Mouse (Mus musculus) kidney, embryonic 14.5 days (tissue): ENCODE results near the gene Grb2. TPM values are rescaled to one million over a fixed set of nuclear protein-coding genes. Genes with fewer than 3 reads are reported as not detected.

Experiments
- ATAC-seq: fragments of 200-750 bp; cut with Nextera tagmentation; 2 replicates; pipeline ENCODE4 v1.8.0; 2017; ENCODE audit warnings: moderate number of reproducible peaks, mild to moderate bottlenecking, moderate TSS enrichment, moderate library complexity; ENCODE audit not compliant: low FRiP score, low TSS enrichment
- H3K27ac ChIP-seq: fragments of 300-500 bp; sonication (generic); 2 replicates; pipeline ENCODE4 v1.5.1; 2014; ENCODE audit warnings: low read depth, mild to moderate bottlenecking, low read length, moderate library complexity, mixed read lengths
- H3K27me3 ChIP-seq: fragments of 300-500 bp; sonication (generic); 2 replicates; pipeline ENCODE4 v1.6.1; 2014; ENCODE audit warnings: mild to moderate bottlenecking, low read length; ENCODE audit not compliant: control insufficient read depth, insufficient read depth
- H3K36me3 ChIP-seq: fragments of 300-500 bp; sonication (generic); 2 replicates; pipeline ENCODE4 v1.6.1; 2014; ENCODE audit warnings: low read length, mixed read lengths; ENCODE audit not compliant: control insufficient read depth, insufficient read depth
- H3K4me1 ChIP-seq: fragments of 300-500 bp; sonication (generic); 2 replicates; pipeline ENCODE4 v1.6.1; 2014; ENCODE audit warnings: low read length, mixed read lengths; ENCODE audit not compliant: control insufficient read depth, insufficient read depth
- H3K4me2 ChIP-seq: fragments of 300-500 bp; sonication (generic); replicated peaks from 2 replicates; pipeline ENCODE4 v1.6.1; 2014; ENCODE audit warnings: low read depth, mild to moderate bottlenecking, low read length
- H3K4me3 ChIP-seq: fragments of 300-500 bp; sonication (generic); 2 replicates; pipeline ENCODE4 v1.5.1; 2014; ENCODE audit warnings: mild to moderate bottlenecking, low read length
- H3K9ac ChIP-seq: fragments of 300-500 bp; sonication (generic); 2 replicates; pipeline ENCODE4 v1.6.1; 2014; ENCODE audit warnings: low read depth, mild to moderate bottlenecking, low read length, moderate library complexity
- H3K9me3 ChIP-seq: fragments of 300-500 bp; sonication (generic); 2 replicates; pipeline ENCODE4 v1.6.1; 2016; ENCODE audit warnings: low read length; ENCODE audit not compliant: control insufficient read depth
- WGBS: fragments of 180-500 bp; shearing (Covaris S2); extraction: QIAGEN DNeasy Blood & Tissue Kit; methylation state at CpG from one replicate; pipeline ENCODE4 v1.1.7; 2014; 5-methylcytosine and 5-hydroxymethylcytosine counted together
- polyA plus RNA-seq: library from polyadenylated mRNA; unstranded; fragments of >200 nt; fragmentation: Nextera tagmentation; extraction: Ambion mirVana; gene quantifications from 2 replicates; pipeline ENCODE4 v1.2.1, GENCODE M21; 2014

Grb2 gene
- polyA plus RNA-seq, 1 experiment from 2014 or later, result 47.7 TPM

DNA sequence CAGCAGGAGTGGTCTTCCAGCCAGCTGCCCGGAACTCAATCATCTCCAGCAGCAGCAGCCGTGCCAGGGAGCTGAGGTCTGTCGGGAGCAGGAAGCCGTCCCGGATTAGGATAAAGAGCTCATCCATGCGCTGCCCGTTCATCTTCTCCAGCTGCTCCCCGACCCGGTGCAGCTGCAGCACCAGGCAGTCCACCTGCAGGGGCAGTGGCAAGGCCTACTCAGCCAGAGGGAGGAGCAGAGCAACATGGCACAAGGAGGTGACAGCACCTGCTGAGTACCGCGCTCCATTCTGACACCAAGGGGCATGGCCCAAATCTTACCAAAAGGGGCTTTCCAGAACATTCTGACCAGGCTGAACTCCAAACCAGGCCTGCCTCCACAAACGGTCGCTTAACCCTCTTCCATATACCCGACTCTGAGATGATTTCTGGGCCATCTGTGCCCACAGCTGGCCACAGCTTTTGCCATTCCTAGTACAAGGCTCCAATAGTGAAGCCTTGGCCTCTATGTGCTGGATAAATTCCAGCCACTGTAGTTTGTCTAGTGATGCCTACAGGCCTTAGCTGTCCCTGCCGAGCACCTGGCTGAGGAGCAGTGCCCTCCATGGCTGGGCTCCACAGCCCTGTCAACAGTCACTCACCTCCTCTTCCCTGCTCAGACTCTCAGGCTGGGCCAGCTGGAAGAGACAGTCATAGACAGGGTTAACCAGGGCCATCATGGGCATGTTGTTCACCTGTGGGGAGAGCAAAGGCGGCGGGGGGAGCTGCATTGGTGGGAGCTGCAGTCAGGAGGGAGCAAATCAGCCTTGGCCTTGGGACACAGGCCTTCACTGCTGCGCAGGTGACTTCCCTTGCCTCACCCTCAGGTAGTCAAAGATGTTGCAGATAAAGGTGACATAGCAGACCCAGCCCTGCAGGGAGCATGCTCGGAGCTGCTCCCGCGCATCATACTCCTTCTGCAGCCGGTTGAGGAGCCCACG, 99.7 kb downstream of the Grb2 start:
- peaks cover 46% of the 10 kb centered on the region for H3K36me3 ChIP-seq
- H3K9me3 ChIP-seq, result no peaks in the 10 kb centered on the region
- ATAC-seq, result no peak
- no peaks in the 10 kb centered on the region for H3K27me3 ChIP-seq
- H3K27ac ChIP-seq, result no peak overlapping the region
- WGBS, result 86% methylated on average over 23 of the region's 23 CpGs
- no peak overlapping the region for H3K9ac ChIP-seq
- H3K4me1 ChIP-seq, result peaks cover 22% of the 10 kb centered on the region
- no peak overlapping the region for H3K4me3 ChIP-seq
- H3K4me2 ChIP-seq, result no peak overlapping the region

DNA sequence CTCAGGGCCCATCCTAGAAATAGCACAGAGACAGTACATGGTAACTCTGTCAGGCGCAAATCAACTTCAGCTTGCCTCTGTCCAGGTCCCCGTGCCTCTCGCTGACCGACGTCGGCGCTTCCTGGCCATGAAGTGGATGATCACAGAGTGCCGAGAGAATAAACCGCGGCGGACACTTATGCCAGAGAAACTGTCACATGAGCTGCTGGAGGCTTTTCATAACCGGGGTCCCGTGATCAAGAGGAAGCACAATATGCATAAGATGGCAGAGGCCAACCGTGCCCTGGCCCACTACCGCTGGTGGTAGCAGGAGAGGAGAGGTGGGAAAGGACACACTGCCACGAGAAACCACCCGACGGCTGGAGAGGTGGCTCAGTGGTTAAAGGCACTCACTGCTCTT, 101.7 kb downstream of the Grb2 start:
- Histone ChIP-seq H3K4me3 (no peak overlapping the region), H3K4me2 (no peak overlapping the region), H3K9me3 (no peaks in the 10 kb centered on the region), H3K9ac (no peak overlapping the region), H3K27ac (no peak overlapping the region), H3K36me3 (peaks cover 46% of the 10 kb centered on the region), H3K4me1 (peaks cover 25% of the 10 kb centered on the region), H3K27me3 (no peaks in the 10 kb centered on the region)
- WGBS, result 96% methylated on average over 18 of the region's 18 CpGs
- ATAC-seq, result no peak

DNA sequence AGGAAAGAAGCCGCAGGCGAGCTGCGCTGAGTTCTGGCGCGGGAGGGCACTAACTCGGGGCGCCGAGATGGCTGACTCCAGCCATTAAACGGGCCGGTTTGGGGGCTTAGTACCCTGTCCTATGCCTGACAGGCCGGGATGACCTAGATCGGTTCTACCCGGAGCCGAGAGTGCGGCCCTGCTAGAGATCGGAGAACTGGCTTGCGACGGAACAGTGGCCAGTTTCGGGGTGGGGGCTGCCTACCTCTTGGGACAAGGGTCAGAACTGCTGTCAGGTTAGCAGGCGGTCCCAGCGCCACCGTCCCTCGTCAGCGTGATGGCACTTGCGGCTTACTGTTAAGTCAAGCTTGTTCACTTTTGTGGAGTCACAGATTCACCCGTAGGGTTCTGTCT, 104.1 kb downstream of the Grb2 start:
- H3K36me3 ChIP-seq, result peaks cover 39% of the 10 kb centered on the region

DNA sequence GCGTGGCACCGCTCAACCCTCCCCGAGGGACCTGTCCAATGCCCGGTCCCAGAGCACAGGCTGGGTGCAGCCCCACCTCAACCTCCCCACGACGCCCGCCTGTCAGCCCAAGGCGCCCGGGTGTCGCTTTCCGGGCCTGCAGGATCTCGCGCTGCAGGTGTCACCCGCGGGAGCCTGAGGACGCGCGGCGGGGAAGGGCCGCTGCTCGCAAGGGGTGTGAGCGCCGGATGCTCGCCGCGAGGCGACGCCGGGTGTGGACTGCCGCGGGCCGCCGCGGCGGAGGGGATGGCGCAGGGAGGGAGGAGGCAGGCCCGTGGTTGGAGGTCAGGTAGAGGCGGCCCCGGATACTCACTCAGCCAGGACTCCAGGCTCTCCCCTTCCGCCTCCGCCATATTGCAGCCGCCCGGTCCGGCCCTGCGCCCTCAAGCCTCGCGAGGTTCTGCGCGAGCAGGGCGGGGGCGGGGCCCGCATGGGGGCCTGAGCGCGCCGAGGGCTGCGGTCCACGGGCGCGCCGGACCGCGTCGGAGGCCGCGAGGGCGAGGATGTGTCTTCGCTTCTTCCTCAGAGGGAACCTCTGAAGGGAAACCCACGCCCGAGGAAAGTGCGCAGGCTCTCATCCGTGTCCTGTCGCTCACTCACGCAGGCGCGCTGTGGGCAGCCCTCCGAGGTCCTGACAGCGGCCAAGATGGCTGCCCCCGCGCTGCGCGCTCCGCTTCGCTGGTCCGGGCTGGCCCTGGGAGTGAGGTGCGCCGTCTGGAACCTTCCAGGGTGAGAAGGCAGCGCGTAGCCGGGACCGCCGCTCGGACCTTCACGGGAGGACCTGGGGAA, 104.7 kb downstream of the Grb2 start, which contains the start of the genes Mrps7 and Gga3:
Mrps7 (plus strand) TSS at position 450 of the 828 bp plus-strand sequence.
Gga3 (minus strand) TSS at position 576 of the 828 bp plus-strand sequence.
- Histone ChIP-seq H3K36me3 (peaks cover 36% of the 10 kb centered on the region), H3K9me3 (no peaks in the 10 kb centered on the region), H3K27me3 (no peaks in the 10 kb centered on the region), H3K27ac (peak within 1 kb of the TSS; percentile 91), H3K4me3 (peak within 1 kb of the TSS; percentile 92), H3K4me2 (peak within 1 kb of the TSS; percentile 92), H3K4me1 (peaks cover 19% of the 10 kb centered on the region), H3K9ac (peak within 1 kb of the TSS; percentile 98)
- WGBS, result under 1% methylated on average over 87 of the region's 93 CpGs
- peak; percentile 96 for ATAC-seq

More for the DNA sequence above, 104.1 kb downstream of the Grb2 start:
- peaks cover 19% of the 10 kb centered on the region for H3K4me1 ChIP-seq
- peak; percentile 21 for ATAC-seq
- no peaks in the 10 kb centered on the region for H3K27me3 ChIP-seq
- H3K4me3 ChIP-seq, result peak overlapping the region; percentile 92
- H3K9ac ChIP-seq, result peak overlapping the region; percentile 98
- H3K4me2 ChIP-seq, result peak overlapping the region; percentile 92
- no peaks in the 10 kb centered on the region for H3K9me3 ChIP-seq
- peak overlapping the region; percentile 91 for H3K27ac ChIP-seq
- WGBS, result under 1% methylated on average over 26 of the region's 26 CpGs

DNA sequence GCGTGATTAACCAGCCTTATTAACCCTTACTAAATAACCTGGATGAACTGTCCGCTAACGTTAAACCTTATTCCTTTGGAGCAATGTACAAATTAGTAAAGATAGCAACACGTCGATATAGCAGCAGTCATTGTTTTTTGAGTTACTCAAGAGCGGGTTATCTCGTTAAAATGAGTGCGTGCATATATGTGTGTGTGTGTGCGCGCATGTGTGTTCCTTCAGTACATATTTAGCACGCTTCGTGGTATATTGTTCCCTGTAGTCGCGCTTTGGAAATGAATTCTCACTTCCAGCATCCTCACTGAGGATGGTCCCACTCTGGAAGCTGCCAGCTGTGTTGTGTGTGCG, 105.3 kb downstream of the Grb2 start:
- H3K9me3 ChIP-seq, result no peaks in the 10 kb centered on the region
- no peak for ATAC-seq
- peak overlapping the region; percentile 92 for H3K4me2 ChIP-seq
- 3% methylated on average over 15 of the region's 15 CpGs for WGBS
- peak overlapping the region; percentile 91; the same call in 1 of the 2 replicates for H3K27ac ChIP-seq
- peaks cover 30% of the 10 kb centered on the region for H3K36me3 ChIP-seq
- peak overlapping the region; percentile 98 for H3K9ac ChIP-seq
- no peaks in the 10 kb centered on the region for H3K27me3 ChIP-seq
- H3K4me1 ChIP-seq, result peaks cover 19% of the 10 kb centered on the region
- H3K4me3 ChIP-seq, result peak overlapping the region; percentile 92

DNA sequence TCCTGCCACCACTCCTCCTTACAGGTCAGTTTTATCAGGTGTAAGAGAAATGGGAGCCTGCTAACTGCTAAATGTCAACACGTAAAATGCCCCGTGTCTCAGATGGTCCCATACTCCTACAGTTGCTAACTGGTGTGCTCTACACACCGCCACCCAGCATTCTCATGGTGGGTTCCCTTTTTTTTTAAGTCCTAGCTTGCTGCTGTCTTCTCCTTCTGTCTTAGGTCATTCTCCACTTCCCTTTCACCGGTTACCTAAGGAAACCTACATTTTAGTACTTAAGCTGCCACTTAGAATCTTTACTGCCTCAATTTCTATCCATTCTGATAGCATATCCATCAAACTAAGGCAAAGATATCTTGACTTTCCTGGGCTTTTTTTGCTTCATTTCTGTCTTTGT, 107.2 kb downstream of the Grb2 start:
- no peak overlapping the region for H3K9ac ChIP-seq
- 67% methylated on average over 4 of the region's 4 CpGs for WGBS
- no peak for ATAC-seq
- no peaks in the 10 kb centered on the region for H3K9me3 ChIP-seq
- H3K4me1 ChIP-seq, result peaks cover 19% of the 10 kb centered on the region
- H3K27me3 ChIP-seq, result no peaks in the 10 kb centered on the region
- H3K4me3 ChIP-seq, result no peak overlapping the region
- H3K36me3 ChIP-seq, result peaks cover 26% of the 10 kb centered on the region
- no peak overlapping the region for H3K27ac ChIP-seq
- no peak overlapping the region for H3K4me2 ChIP-seq

DNA sequence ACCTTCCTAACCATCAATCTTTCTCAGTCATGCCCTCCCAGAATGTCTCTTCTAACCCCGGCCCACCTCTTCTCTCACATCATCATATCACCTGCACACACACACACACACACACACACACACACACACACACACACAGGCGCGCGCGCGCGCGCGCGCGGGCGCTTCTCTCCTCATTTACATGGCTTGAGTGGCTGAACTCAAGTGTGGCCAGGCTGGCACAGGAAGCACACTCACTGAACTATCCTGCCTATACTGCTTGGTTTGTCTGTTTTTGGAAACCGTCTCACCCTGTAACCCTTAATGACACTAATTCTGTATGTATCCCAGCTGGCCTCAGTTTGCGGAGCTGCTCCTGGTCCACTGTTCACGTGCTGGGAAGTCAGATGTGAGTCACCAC, 107.7 kb downstream of the Grb2 start:
- no peaks in the 10 kb centered on the region for H3K27me3 ChIP-seq
- H3K36me3 ChIP-seq, result peaks cover 26% of the 10 kb centered on the region
- WGBS, result 84% methylated on average over 15 of the region's 15 CpGs
- H3K4me2 ChIP-seq, result no peak overlapping the region
- no peak overlapping the region for H3K4me3 ChIP-seq
- H3K9ac ChIP-seq, result no peak overlapping the region
- no peak for ATAC-seq
- H3K4me1 ChIP-seq, result peaks cover 19% of the 10 kb centered on the region
- no peaks in the 10 kb centered on the region for H3K9me3 ChIP-seq
- no peak overlapping the region for H3K27ac ChIP-seq

DNA sequence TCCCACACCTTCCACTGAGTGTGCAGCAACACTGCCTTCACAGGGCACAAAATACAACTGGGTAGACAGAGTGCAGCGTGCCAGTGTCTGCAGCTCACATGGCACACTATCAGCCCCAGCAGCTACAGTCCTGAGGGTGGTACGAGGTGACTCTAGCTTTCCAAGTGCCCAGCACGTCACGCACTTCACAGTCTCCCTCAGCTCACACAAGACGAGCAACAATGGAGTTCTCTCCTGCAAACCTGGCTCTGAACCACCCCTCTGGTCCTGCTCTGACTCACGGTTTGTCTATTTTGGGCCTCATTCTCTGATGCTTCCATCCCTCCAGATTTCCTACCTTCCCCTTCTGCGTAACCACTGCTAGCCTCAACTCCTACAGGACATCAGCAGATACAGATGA, 108.7 kb downstream of the Grb2 start:
- no peaks in the 10 kb centered on the region for H3K9me3 ChIP-seq

More for the DNA sequence above, 108.7 kb downstream of the Grb2 start:
- 94% methylated on average over 7 of the region's 7 CpGs for WGBS
- Histone ChIP-seq H3K4me2 (no peak overlapping the region), H3K9ac (no peak overlapping the region), H3K27ac (no peak overlapping the region), H3K4me1 (peaks cover 13% of the 10 kb centered on the region), H3K36me3 (peaks cover 29% of the 10 kb centered on the region), H3K4me3 (no peak overlapping the region), H3K27me3 (no peaks in the 10 kb centered on the region)
- no peak for ATAC-seq
